Mouse (Mus musculus): Measurements from ENCODE around the gene Trpv1.

DNA sequence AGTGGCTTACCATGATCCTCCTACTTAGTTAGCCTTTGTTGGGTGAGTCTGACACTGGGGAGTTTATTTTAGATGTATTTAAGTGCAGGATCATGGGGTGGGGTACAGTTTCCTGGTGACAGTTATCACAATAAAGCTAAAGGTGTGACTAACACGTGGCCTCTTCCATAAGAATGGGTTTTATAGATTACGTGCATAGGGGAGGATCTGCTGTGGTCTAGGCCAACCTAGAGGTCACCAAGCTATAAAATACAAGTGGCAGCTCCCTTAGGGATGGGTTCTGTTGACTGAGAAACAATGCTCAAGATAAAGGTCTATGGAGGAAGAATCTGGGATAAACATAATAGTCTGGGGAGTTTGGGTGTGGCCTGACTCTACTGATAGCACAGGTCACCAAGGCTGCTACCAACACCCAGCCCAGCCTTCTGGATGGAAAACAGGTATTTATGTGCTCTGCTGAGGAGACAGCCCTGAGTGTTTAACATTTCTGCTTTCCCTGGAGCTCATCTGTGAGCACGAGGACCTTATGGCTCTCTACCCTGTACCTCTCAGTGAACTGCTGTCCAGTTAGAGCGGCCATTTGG is 23.4 kb downstream of the Trpv1 start:
- TF ChIP-seq CTCF (IDR thresholded peaks at IDR 0.05; ENCODE audit: low read depth) (no peak), EP300 (IDR thresholded peaks at IDR 0.05; ENCODE audit: low read depth) (no peak)

Measured in liver, embryonic 14.5 days (tissue).